Mouse (Mus musculus) liver, postnatal 0 days (tissue): ENCODE results near the gene Pde8a.

Source experiments
- CTCF ChIP-seq: sonication (generic); IDR thresholded peaks from 2 replicates; pipeline ENCODE4 v1.5.1; 2016; ENCODE audit warnings: antibody characterized with exemption, low read depth
- EP300 ChIP-seq: IDR thresholded peaks from 2 replicates; pipeline ENCODE4 v1.6.1; 2016; ENCODE audit warnings: antibody characterized with exemption, low read depth, mild to moderate bottlenecking

GRCm38 (mm10) chr7:81326043-81326442 is 112.6 kb downstream of the Pde8a start:
- TF ChIP-seq CTCF (no peak), EP300 (no peak)
